Mouse (Mus musculus): ENCODE results near the gene D6Ertd527e.
"Not testable (repeated sequence)": the region's sequence is repeated elsewhere in the genome, so short reads cannot be mapped to it uniquely, and the experiment has no call there.

Gene D6Ertd527e

DNA sequence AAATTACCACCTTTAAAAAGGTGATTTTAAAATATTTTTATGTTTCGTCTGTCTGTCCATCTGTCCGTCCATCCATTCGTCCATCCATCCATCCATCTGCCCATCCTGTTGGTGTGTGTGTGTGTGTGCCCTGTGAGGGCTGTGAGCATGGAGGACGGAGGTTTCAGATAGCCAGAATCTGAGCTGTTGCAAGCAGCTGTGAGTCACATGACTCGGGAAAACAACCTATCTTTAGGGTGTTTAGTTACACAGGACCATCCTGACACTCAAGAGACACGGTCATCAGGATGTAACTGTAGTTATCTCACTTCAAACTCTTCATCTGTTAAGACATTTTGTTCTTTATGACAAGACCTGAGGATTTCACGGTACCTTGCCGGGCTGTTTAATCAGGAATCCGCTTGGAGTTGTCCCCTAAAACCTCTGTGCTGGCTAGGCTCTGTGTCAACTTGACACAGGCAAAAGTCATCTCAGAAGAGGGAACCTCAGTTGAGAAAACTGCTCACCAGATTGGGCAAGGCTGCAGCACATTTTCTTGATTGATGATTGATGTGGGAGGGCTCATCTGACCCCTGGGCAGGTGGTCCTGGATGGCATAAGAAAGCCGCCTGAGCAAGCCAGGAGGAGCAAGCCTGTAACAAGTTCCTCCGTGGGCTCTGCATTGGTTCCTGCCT, at the start of gene D6Ertd527e:
Gene D6Ertd527e (plus strand): TSS at position 624 of the 674 bp plus-strand sequence.
- no peak for DNase-seq (ENCODE audit: low read depth, low spot score)

DNA sequence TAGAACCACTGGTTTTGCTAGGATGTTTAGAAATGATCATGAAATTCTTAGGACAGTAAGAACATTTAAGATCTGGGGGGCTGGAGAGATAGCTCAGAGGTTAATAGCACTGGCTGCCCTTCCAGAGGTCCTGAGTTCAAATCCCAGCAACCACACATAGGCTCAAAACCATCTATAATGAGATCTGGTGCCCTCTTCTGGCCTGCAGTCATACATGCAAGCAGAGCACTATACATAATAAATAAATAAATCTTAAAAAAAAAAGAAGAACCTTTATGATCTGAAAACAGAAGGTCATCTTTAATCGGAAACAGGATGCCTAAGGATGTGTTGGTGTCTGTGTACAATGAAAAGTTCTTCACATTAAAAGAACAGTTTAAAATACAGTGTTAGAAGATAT, 44.8 kb upstream of the D6Ertd527e start:
- DNase-seq (ENCODE audit: low read depth, low spot score) = no peak

DNA sequence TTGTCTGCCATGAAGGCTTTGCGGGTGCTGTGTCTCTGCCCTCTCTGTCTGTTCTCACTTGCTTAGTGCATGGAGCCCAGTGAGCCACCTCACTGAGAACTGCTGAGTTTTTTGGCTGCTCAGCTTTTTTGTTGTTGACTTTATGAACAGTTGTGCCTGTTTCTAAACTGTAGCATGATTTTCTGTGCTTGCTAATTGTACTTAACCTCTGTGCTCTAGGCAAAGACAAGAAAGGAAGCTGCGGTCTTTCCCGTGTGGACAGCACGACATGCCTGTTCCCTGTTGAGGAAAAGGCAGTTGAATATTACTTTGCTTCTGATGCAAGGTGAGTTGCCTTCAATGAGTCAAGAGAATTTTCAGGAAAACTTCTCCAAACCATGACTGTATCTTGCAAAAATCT, 41.0 kb upstream of the D6Ertd527e start:
- DNase-seq (ENCODE audit: low read depth, low spot score) = no peak

DNA sequence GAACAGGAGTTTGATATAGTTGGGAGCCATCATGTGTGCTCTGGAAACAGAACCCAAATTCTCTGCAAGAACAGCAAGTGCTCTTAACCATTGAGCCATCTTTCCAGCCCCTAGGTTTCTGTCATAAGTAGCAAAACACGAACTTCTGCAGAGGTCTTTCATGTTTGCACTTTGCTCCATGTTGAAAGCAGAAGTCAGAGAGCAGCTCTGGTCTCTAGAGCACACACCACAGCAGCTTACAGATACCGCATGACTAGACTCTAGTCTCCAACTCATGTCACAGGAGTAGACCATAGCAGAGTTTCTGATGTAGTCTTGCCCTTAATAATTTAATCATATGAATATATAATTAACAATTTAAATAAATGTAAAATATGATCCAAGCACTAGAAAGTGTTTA, 36.3 kb upstream of the D6Ertd527e start:
- no peak for DNase-seq (ENCODE audit: low read depth, low spot score)

DNA sequence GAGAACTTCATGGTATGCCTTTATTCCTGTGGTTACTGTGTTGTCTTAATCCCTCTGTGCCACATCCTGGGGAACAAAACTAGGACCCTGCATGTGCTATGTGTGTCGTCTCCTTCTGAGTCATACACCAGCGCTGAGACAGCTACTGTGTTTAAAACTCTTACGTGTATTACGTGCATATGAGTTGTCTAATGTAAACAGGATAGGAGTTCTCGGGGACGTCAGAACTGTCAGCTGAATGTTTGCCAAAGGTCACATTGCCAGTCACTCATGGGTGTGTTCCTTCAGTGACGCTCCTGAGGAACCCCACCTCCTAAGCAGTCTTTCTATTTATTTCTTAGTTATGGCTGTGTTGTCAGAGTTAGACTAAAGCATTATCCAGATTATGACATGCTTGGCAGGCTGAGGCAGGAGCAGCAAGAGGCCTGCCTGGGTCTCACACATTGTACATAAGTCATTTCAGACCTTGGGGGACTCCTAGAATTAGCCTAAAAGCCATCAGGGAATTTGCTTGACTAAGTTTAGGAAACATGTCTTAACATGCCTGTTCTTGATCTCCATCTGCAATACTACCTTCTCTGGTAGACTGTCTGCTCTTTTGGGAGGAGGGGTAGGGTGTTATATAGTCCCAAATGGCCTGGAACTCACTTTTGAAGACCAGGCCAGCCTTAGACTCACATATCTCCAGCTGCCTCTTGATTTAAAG, 35.2 kb upstream of the D6Ertd527e start:
- DNase-seq (ENCODE audit: low read depth, low spot score) = no peak

DNA sequence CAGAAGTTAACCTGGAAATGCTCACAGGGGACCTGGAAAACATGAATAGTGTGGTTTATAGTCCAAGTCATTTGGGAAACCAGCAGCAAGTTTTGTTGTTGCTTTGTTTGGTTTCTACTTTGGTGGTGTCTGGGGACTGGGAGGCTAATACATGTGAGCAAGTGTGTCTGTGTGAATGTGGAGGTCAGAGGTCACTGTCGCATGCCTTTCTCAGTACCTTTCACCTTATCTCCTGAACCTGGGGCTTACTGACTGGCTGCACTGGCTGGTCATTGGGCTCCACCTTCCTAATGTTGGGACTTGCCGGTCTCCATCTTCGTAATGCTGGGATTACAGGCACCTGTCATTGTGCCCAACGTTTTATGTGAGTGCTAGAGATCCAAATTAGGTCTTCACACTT, 33.9 kb upstream of the D6Ertd527e start:
- no peak for DNase-seq (ENCODE audit: low read depth, low spot score)

DNA sequence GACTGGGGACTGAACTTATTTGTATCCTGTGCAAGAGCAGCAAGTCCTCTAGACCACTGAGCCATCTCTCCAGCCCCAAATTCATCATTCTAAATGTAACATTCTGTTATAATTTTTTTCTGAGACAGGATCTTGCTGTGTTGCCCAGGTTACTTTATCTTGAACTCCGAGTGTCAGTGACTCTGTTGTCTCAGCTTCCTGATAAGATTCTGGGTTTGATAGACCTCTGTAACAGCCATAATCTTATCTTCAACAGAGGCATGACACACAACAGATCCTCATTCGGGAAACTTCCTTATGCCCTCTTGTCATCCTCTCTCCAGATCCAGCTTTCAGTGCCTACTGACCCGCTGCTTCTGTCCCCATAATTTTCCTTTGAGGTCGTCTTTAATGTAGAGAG, 31.8 kb upstream of the D6Ertd527e start:
- DNase-seq (ENCODE audit: low read depth, low spot score) = no peak

DNA sequence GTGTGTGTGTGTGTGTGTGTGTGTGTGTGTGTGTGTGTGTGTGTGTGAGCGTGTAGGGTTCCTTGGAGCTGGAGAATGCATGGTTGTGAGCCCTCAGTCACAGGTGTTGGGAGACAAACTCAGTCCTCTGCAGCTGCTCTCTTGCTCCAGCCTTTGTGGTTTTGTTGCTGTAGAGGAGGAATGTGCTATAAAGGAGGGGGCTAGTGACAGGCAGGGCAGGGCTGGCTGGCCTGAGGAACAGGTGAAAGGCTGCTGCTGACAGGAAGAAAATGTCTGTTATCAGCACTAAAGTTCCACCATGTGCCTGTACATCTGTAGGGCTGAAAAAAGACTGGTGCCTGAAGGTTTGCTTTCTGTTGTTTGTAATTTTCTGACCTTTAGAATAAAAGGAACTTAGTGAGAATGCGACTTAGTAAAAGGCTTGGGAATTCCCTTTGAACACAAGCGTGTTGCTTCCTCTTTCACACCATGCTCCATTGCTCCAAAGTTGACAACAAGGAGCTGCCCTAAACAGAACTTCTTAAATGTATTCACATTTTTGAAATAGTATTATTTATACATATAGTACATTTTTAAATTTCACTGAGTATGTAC, 29.4 kb upstream of the D6Ertd527e start:
- DNase-seq (ENCODE audit: low read depth, low spot score) = no peak

DNA sequence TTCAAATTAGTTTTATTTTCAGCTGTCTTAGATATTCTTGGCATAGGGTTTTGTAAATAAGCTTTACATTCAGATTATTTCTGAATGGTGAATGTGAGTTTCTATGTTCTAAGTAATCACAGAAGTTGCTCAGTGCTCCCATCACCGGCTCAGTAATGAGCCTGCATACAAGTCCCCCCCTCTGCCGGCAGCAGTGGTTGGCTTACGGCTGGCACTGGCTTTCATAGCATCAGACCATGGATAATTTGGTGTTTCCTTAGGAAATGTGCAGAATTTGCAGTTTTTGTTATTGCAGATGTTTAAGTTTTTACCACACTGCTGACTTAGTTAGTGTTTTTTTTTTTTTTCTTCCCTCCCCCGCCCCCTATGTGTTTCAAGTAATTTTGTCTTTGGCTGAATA, 25.1 kb upstream of the D6Ertd527e start:
- DNase-seq (ENCODE audit: low read depth, low spot score) = no peak

DNA sequence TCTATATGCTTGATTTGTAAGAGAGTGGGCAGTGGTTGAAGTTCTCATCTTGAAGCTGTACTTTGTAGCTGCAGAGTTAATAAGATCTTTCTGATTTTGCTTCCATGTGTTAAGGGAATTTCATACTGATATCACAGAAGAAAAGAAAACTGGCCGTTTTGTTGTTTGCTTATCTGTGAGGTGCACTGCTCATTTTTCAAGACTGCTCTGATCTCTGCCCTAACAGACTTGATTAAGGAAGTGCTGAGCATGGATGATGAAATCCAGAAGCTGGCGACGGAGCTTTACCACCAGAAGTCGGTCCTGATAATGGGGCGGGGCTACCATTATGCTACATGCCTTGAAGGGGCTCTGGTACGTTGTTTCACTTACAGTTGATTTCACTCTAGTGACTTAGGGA, 19.5 kb upstream of the D6Ertd527e start:
- no peak for DNase-seq (ENCODE audit: low read depth, low spot score)

DNA sequence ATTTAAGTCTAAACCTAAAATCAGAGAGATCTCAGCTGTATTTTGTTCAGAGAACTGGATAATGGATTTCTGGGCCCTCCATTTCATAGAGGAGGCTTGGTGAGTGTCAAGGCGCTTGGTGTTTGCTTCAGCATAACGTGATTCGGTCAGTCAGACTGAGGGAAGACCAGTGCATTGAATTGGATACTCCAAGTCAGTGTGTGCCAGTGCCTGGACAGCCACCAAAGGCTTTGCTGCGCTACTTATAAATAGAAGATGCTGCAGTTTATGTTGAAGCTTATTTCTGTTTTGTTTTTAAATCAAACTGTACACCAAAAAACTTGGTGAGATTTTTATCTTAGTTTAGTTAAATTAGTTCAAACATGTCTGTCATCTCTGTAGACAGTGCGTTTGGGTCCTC, 16.2 kb upstream of the D6Ertd527e start:
- no peak for DNase-seq (ENCODE audit: low read depth, low spot score)

DNA sequence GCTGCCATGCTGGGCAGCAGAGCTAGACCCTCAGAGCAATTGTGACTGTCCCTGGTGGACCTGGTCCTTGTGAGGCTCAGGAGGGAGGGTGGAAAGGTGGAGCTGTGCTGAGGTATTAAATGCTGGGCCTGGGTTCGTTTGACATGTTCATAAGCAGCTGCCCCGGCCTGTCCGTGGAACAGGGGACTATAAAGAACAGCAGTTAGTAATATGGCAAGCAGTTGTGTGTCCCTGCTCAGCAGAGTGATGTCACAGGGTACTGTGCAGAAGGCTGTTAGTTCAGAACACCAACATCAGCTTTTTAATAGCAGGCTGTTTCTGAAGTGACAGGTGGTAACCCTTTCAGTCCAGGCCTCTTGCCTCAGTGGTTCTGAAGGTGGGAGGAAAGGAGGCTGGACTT, 13.7 kb upstream of the D6Ertd527e start:
- no peak for DNase-seq (ENCODE audit: low read depth, low spot score)

DNA sequence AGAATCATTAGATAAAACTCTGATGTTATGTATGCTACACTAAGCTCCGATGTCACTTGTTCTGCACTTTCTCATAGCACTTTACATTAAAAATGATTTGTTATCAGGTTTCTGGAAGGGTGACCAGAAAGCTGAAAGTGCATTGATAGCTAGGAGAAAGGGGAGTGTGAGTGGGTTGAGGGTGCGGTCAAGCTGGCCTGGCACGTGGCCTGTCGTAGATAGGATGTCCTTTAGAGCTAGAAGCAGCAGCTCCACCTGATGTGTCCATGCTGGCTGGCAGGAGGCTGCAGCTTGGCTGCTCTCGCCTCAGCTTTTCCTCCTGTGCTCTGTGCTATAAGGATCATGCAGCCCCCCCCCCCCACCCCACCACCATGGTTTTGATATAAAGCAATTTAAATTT, 12.1 kb upstream of the D6Ertd527e start:
- DNase-seq (ENCODE audit: low read depth, low spot score) = no peak

DNA sequence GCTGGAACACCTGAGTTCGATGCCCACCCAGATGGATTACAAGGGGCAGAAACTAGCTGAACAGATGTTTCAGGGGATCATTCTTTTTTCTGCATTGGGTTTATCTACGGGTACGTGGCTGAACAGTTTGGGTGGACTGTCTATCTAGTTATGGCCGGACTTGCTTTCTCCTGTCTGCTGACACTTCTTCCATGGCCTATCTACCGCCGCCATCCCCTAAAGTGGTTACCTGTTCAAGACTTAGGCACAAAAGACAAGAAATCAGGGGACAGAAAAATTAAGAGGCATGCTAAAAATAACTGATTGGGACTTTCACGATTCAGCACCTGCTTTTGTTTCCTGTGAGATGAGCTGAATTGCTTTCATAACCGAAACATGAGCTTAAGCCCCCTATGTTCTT, 10.9 kb upstream of the D6Ertd527e start:
- DNase-seq (ENCODE audit: low read depth, low spot score) = not testable (repeated sequence)

DNA sequence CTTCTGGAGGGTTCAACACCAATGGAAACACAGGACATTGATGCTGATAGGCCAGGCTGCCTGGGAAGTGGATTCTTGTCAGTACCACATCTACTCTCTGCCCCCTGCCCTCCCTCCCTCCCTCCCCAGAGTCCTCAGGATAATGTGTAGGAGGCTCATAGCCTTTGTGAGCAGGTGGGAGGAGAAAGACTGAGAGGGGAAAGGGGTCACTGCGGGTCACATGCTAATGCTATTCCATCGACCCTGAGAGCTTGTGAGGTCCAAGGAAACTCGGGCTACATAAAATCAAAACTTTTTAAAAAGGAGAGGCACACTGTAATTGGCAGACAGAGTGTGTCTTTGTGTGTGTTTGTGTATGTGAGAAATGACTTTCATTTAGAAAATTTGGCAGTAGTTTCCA, 5.3 kb upstream of the D6Ertd527e start:
- DNase-seq (ENCODE audit: low read depth, low spot score) = no peak

DNA sequence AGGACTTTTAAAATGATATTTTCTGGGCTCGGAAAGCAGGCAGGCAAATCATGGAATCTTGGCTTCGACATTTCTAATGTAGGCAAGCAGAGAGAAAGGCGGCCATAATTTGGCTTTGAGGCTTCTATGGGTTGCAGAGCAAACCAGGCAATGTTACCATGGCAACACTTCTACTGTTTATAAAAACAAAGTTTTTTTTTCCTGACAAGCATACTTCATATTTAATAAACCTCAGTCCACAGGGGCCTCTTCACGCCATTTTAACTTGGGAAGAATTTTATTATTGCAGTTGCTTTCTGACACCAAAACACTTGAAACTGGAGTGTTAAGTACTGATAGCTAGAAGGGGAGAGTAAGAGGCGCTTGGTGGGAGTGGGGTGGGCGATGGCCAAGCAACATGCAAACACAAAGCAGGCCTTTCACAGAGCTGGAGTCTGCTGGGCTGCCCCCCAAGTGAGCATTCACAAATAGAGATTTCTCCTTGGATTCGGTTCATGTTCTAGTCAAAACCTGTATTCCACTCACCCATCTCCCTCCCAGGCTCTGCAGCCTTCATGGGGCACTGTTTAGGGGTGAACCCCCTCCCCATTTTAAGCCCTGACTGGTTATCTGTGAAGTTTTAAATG, 4.8 kb upstream of the D6Ertd527e start:
- DNase-seq (ENCODE audit: low read depth, low spot score) = no peak

DNA sequence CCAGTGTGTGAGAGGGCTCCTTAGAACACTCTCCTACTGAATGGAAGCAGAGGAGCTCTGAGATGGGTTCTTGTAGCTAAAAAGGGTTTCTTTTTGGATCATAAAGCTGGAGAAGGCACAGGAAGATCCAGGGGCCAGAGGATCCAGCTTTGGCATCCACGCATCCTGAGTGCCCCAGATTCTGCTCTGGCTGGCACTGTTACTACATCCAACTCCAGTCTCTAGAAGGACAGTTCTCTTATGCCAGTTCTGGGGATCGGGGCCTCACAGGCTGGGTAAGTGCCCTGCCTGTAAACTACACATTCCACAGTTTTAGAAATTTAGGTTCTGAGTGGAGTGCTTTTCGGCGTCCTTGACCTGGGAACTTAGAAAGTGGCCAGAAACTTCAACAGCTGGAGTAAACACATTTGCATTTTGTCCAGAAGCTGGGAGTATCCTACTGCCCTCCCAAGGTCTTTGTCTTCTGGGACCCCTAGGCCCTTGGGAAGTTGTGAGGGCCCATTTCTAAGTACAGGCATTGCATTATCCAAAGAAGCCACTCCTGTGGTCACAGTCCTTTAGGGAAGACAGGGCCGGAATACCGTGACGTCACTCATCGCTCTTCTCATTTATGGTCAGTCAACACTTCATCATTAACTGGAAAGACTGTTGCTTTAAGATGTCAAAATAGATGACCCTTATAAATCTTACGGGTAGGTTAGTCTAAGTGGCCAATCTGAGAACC, 4.1 kb upstream of the D6Ertd527e start:
- DNase-seq (ENCODE audit: low read depth, low spot score) = no peak

DNA sequence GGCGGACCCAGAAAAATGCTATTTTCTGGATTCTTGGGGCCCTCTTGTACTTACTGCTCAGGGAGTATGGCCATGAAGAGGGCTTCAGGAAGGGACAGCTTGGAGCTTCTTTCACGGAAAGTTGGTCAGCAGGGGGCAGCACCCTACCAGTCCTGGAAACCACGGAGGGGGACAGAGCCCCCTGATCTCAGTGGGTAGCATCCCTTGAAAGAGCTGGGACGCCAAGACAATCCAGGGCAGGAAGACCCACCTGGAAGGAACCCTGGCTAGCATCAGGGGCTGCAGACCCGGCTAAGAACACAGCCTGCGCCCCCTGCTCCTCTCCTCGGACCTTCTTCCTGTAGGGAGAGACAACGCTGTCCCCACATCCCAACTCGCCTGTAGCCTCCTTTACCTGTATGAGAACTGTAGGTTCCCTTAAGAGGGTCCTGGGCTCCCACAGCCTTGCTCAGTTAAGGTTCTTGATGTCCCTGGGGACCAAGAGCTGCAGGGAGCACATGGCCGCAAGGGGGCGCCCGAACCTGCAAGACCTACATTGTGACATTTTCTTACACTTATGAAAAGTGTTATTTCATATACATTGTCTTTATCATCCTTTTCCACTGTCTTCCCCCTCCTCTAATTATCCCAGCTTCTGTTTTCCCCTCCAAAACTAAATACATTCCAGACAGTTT, 3.1 kb upstream of the D6Ertd527e start:
- DNase-seq (ENCODE audit: low read depth, low spot score) = peak; percentile 78

DNA sequence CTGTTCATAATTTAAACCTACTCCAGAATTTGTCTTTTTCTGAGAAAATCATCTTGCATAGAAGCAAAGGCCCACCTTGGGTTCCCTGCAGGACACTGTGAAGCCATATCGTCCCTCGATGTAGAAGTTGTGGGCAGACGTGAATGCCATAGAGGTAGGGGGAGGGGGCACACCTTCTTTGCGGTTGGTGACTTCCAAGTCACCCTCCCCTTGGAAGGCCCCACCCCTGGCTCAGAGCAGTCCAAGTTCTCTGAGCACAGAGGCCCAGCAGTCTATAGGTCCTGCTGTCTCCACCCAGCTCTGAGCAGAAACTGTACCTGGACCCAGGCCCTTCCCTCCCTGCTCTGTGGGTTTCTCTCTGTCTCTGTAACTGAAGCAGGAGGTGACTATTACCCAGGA, 2.6 kb upstream of the D6Ertd527e start:
- DNase-seq (ENCODE audit: low read depth, low spot score) = no peak

DNA sequence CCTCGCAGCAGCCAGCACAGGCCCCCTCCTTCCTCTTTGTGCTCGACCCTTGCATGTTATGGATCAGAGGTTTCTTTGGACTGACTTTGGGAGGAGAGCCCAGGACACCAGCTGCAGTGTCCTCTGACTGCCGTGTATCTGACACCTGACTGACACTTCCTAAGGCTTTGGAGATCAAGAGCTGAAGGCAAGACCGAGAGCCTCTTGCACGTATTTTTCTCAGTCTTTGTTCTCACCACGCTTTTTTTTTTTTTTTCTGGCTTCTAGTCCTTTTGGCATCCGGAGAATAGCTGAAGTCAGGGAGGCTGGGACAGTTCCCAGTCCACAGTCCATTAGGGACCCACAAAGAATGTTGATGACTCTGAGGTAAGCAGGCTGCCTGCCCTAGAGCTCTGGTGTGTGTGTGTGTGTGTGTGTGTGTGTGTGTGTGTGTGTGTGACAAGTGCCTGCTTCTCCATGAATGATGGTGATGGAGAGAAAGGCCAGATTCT, 2.1 kb upstream of the D6Ertd527e start:
- DNase-seq (ENCODE audit: low read depth, low spot score) = no peak

DNA sequence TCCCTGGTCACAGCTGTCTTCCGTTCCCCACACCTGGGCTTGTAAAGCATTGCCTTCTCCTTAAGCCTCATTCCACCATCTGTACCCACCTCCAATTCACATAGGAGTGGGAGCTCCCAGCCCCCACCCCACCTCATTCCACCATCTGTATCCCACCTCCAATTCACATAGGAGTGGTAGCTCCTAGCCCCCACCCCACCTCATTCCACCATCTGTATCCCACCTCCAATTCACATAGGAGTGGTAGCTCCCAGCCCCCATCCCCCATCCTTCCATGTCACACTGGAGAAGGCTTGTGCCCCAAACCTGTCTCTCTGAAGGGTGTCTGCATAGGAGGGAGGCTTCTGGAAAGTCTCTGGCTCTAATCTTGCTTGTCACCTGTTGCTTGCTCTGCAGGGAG, 1.2 kb upstream of the D6Ertd527e start:
- DNase-seq (ENCODE audit: low read depth, low spot score) = no peak
